Mouse (Mus musculus) embryonic facial prominence, embryonic 15.5 days (tissue): ENCODE measurements around the gene Wrap73. TPM values are rescaled to one million over a fixed set of nuclear protein-coding genes. Genes with fewer than 3 reads are reported as not detected.

Source experiments
- ATAC-seq: fragments of 200-750 bp; cut with Nextera tagmentation; 2 replicates; pipeline ENCODE4 v1.8.0; 2017; ENCODE audit warnings: low read depth, moderate TSS enrichment; ENCODE audit not compliant: insufficient number of reproducible peaks, low FRiP score, low TSS enrichment
- H3K27ac ChIP-seq: fragments of 300-500 bp; sonication (generic); replicated peaks from 2 replicates; pipeline ENCODE4 v1.5.1; 2015; ENCODE audit warnings: mild to moderate bottlenecking, inconsistent platforms
- H3K27me3 ChIP-seq: fragments of 300-500 bp; sonication (generic); 2 replicates; pipeline ENCODE4 v1.6.1; 2015; ENCODE audit warnings: inconsistent platforms
- H3K36me3 ChIP-seq: fragments of 300-500 bp; sonication (generic); 2 replicates; pipeline ENCODE4 v1.6.1; 2015; ENCODE audit warnings: mild to moderate bottlenecking, inconsistent platforms
- H3K4me1 ChIP-seq: fragments of 300-500 bp; sonication (generic); 2 replicates; pipeline ENCODE4 v1.6.1; 2015; ENCODE audit warnings: inconsistent platforms
- H3K4me2 ChIP-seq: fragments of 300-500 bp; sonication (generic); replicated peaks from 2 replicates; pipeline ENCODE4 v1.6.1; 2015; ENCODE audit warnings: mild to moderate bottlenecking, inconsistent platforms
- H3K4me3 ChIP-seq: fragments of 300-500 bp; sonication (generic); replicated peaks from 2 replicates; pipeline ENCODE4 v1.5.1; 2015; ENCODE audit warnings: mild to moderate bottlenecking, inconsistent platforms
- H3K9ac ChIP-seq: fragments of 300-500 bp; sonication (generic); 2 replicates; pipeline ENCODE4 v1.6.1; 2015; ENCODE audit warnings: inconsistent platforms
- H3K9me3 ChIP-seq: fragments of 300-500 bp; sonication (generic); replicated peaks from 2 replicates; pipeline ENCODE4 v1.6.1; 2016; ENCODE audit warnings: inconsistent platforms
- WGBS: fragments of 180-500 bp; shearing (Covaris S2); methylation state at CpG from one replicate; pipeline ENCODE4 v1.1.7; 2015; 5-methylcytosine and 5-hydroxymethylcytosine counted together
- polyA plus RNA-seq: library from polyadenylated mRNA; unstranded; fragments of >200 nt; fragmentation: Nextera tagmentation; extraction: Ambion mirVana; gene quantifications from 2 replicates; pipeline ENCODE4 v1.2.1, GENCODE M21; 2015

Gene Wrap73
- polyA plus RNA-seq, 1 experiment from 2014 or later: 44.6 TPM

DNA sequence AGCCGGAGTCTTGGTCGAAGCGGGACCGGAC is 2.2 kb upstream of the Wrap73 start, which contains the start of gene Trp73:
Trp73 (minus strand) TSS at position 27 of the 31 bp plus-strand sequence.
- H3K9ac ChIP-seq: peak within 1 kb of the TSS; percentile 18; the same call in 1 of the 2 replicates
- 0% methylated on average over 4 of the region's 4 CpGs for WGBS
- peak within 1 kb of the TSS; percentile 93 for H3K4me2 ChIP-seq
- H3K4me1 ChIP-seq: peaks cover 39% of the 10 kb centered on the region
- H3K27me3 ChIP-seq: peaks cover 62% of the 10 kb centered on the region
- H3K4me3 ChIP-seq: peak within 1 kb of the TSS; percentile 44
- no peaks in the 10 kb centered on the region for H3K9me3 ChIP-seq
- ATAC-seq: no peak
- H3K27ac ChIP-seq: no peak within 1 kb of the TSS
- no peaks in the 10 kb centered on the region for H3K36me3 ChIP-seq

- peaks cover 62% of the 10 kb centered on the region for H3K27me3 ChIP-seq
- WGBS: 2% methylated on average over 42 of the region's 46 CpGs
Observed at GRCm38 (mm10) chr4:154140213-154141008, 1.8 kb upstream of the Wrap73 start.

DNA sequence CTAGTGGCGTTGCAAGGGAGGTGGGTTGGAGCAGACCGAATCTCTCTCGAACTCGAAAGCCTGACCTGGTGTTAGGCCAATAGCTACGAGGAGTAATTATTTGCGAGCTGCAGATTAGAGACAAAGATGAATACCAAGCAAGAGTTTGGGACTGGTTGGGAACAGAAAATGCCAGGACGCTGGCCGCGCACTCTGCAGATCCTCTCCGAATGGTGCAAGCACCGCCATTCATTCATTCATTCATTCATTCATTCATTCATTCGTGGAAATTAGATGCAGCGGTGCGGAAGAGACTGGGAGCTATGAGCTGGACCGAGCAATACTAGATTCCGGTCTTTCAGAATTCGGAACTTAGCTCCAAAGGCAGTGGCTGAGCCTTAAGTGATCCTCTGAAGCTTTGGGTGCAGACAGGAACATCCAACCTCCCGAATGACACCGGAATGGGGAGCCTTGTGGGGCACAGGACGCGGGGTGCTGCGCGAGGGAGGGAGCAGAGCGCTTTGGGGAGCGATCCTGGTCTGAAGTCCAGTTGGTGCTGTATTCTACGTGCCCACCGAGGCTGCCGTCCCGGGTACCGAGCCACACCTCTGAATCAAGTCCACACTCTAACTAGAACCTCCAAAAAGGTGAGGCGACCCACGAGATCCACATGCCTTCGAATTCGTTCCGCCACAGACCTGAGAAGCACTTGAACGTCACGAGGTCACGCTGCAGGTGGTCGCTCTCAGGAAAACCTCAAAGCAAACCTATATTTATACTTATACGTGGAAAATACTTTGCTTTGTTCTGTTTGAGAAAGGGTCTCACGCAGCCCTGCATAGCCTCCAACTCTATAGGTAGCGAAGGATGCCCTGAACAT is 934 bp upstream of the Wrap73 start:
- peaks cover 57% of the 10 kb centered on the region for H3K27me3 ChIP-seq
- H3K27ac ChIP-seq: no peak overlapping the region
- no peaks in the 10 kb centered on the region for H3K9me3 ChIP-seq
- WGBS: 2% methylated on average over 42 of the region's 42 CpGs
- H3K9ac ChIP-seq: no peak overlapping the region
- peaks cover 2% of the 10 kb centered on the region for H3K36me3 ChIP-seq
- peak overlapping the region; percentile 44 for H3K4me3 ChIP-seq
- peaks cover 39% of the 10 kb centered on the region for H3K4me1 ChIP-seq
- ATAC-seq: no peak
- H3K4me2 ChIP-seq: peak overlapping the region; percentile 93

More at GRCm38 (mm10) chr4:154140213-154141008, 1.8 kb upstream of the Wrap73 start:
- Histone ChIP-seq H3K4me2 (peak overlapping the region; percentile 93), H3K9me3 (no peaks in the 10 kb centered on the region), H3K4me1 (peaks cover 39% of the 10 kb centered on the region), H3K4me3 (peak overlapping the region; percentile 44), H3K36me3 (no peaks in the 10 kb centered on the region), H3K9ac (peak overlapping the region; percentile 18; the same call in 1 of the 2 replicates), H3K27ac (no peak overlapping the region)
- ATAC-seq: no peak

GRCm38 (mm10) chr4:154144712-154145111 is 2.5 kb downstream of the Wrap73 start:
- WGBS: 74% methylated on average over 3 of the region's 3 CpGs
- Histone ChIP-seq H3K27ac (no peak overlapping the region), H3K9ac (no peak overlapping the region), H3K4me1 (peaks cover 31% of the 10 kb centered on the region), H3K4me3 (no peak overlapping the region), H3K9me3 (no peaks in the 10 kb centered on the region), H3K27me3 (peaks cover 24% of the 10 kb centered on the region), H3K36me3 (peaks cover 22% of the 10 kb centered on the region), H3K4me2 (no peak overlapping the region)
- no peak for ATAC-seq

DNA sequence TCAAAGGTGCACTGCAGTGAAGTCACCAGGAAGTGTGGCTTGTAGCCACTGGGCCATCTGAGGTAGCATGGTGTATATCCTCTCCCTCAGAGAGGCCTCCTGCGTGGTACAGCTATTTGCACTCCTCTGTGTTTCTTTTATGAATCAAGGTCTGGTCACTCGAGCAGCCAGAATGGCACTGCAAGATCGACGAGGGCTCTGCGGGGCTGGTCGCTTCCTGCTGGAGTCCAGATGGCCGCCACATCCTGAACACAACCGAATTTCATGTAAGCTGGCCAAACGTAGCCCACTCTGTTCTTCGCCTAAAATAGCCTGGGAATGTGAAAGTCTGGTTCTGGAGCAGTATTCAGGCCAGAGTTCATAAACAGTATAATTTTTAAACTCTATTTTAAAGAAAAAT is 4.2 kb downstream of the Wrap73 start:
- ATAC-seq: no peak

GRCm38 (mm10) chr4:154154104-154154503 is 11.9 kb downstream of the Wrap73 start:
- H3K9me3 ChIP-seq: no peaks in the 10 kb centered on the region
- no peak for ATAC-seq
- H3K27ac ChIP-seq: no peak overlapping the region
- no peaks in the 10 kb centered on the region for H3K27me3 ChIP-seq
- H3K4me2 ChIP-seq: no peak overlapping the region
- peaks cover 77% of the 10 kb centered on the region for H3K36me3 ChIP-seq
- WGBS: 77% methylated on average over 11 of the region's 11 CpGs
- H3K9ac ChIP-seq: no peak overlapping the region
- no peak overlapping the region for H3K4me3 ChIP-seq
- H3K4me1 ChIP-seq: peaks cover 5% of the 10 kb centered on the region

More for the DNA sequence above, 4.2 kb downstream of the Wrap73 start:
- H3K9me3 ChIP-seq: no peaks in the 10 kb centered on the region
- no peak overlapping the region for H3K4me2 ChIP-seq
- H3K36me3 ChIP-seq: peaks cover 30% of the 10 kb centered on the region
- H3K27ac ChIP-seq: no peak overlapping the region
- H3K27me3 ChIP-seq: peaks cover 7% of the 10 kb centered on the region
- H3K4me3 ChIP-seq: no peak overlapping the region
- H3K9ac ChIP-seq: no peak overlapping the region
- WGBS: 75% methylated on average over 10 of the region's 10 CpGs
- H3K4me1 ChIP-seq: peaks cover 15% of the 10 kb centered on the region

GRCm38 (mm10) chr4:154156050-154156449 is 13.9 kb downstream of the Wrap73 start:
- Histone ChIP-seq H3K27ac (no peak overlapping the region), H3K4me2 (no peak overlapping the region), H3K9ac (no peak overlapping the region), H3K9me3 (no peaks in the 10 kb centered on the region), H3K36me3 (peaks cover 72% of the 10 kb centered on the region), H3K27me3 (no peaks in the 10 kb centered on the region), H3K4me3 (no peak overlapping the region), H3K4me1 (peaks cover 15% of the 10 kb centered on the region)
- 76% methylated on average over 7 of the region's 7 CpGs for WGBS
- ATAC-seq: no peak

DNA sequence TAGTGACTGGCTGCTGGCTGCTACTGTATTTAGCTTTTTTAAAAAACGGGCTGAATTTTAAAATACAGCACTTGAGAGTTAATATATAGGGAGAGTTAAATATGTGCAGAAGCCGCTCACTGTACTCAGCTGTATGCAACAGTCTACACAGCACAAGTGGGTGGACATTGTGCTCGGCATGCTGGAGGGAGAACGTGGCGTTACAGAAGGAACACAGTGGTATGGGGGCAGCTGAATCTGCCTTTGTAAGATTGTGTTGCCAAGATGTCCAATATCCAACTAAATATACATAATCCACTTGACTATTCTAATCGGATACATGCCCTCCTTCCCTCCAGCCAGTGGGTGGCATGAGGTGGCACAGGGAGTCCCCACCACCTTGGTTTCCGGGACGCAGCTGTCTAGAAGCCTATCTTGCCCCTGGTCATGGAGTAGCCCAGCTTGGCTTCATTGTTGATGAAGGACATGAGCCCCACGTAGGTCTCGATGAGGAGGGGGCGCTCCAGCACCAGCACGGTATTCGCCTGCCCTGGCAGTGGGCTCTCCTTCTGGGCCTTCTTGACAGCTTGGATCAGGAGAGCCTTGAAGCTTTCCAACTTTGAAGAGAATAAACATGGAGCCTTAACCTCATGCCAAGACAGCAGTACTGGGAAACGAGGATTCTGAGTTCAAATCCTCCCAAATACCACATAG is 15.9 kb downstream of the Wrap73 start:
- Histone ChIP-seq H3K27me3 (no peaks in the 10 kb centered on the region), H3K36me3 (peaks cover 53% of the 10 kb centered on the region), H3K9me3 (no peaks in the 10 kb centered on the region), H3K9ac (no peak overlapping the region), H3K27ac (no peak overlapping the region), H3K4me1 (peaks cover 22% of the 10 kb centered on the region), H3K4me2 (no peak overlapping the region), H3K4me3 (no peak overlapping the region)
- 93% methylated on average over 14 of the region's 14 CpGs for WGBS
- no peak for ATAC-seq

DNA sequence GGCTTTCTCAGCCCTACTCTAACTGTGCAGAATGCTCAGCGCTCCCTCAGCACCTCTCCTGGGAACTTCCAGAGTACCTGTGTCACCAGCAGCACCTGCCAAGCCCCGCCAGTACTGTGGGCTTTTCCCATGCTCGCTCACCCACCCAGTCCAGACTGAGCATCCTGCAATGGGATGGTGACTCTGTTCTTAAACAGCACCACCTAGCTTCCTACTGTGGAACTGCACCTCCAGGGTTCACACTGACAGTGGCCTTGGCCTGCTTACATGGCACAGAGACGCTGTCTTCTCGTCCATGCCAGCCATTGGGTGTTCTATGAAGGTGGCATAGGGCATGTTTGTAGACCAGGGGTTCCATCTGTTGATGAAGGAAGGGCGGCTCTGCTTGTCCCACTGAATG is 16.8 kb downstream of the Wrap73 start:
- Histone ChIP-seq H3K4me1 (peaks cover 22% of the 10 kb centered on the region), H3K27ac (no peak overlapping the region), H3K9me3 (no peaks in the 10 kb centered on the region), H3K9ac (no peak overlapping the region), H3K4me3 (peak overlapping the region; percentile 90; the same call in 1 of the 2 replicates), H3K27me3 (no peaks in the 10 kb centered on the region), H3K36me3 (peaks cover 48% of the 10 kb centered on the region), H3K4me2 (0 out of 2 replicates have a peak overlapping the region, but pooled peaks have one; percentile 75)
- no peak for ATAC-seq
- 16% methylated on average over 6 of the region's 6 CpGs for WGBS

- H3K9ac ChIP-seq: peak overlapping the region; percentile 71
- peak overlapping the region; percentile 75 for H3K4me2 ChIP-seq
- 1% methylated on average over 47 of the region's 47 CpGs for WGBS
- peak; percentile 32 for ATAC-seq
- peaks cover 22% of the 10 kb centered on the region for H3K4me1 ChIP-seq
- H3K9me3 ChIP-seq: no peaks in the 10 kb centered on the region
- H3K36me3 ChIP-seq: peaks cover 38% of the 10 kb centered on the region
- H3K27ac ChIP-seq: peak overlapping the region; percentile 78
- peak overlapping the region; percentile 90 for H3K4me3 ChIP-seq
- no peaks in the 10 kb centered on the region for H3K27me3 ChIP-seq
Observed at GRCm38 (mm10) chr4:154159961-154160537, 17.9 kb downstream of the Wrap73 start.
